Mouse (Mus musculus) left cerebral cortex, adult 9 months (tissue): Measurements from ENCODE around the gene Ppat.

Experiments
- DNase-seq, 2 experiments: peaks; one replicate each; pipeline ENCODE4 v3.0.0; 2022; ENCODE audit warnings: low spot score in 2 of 2

The Ppat gene

GRCm38 (mm10) chr5:76884107-76884506 is 67.3 kb downstream of the Ppat start:
- DNase-seq: no peak

DNA sequence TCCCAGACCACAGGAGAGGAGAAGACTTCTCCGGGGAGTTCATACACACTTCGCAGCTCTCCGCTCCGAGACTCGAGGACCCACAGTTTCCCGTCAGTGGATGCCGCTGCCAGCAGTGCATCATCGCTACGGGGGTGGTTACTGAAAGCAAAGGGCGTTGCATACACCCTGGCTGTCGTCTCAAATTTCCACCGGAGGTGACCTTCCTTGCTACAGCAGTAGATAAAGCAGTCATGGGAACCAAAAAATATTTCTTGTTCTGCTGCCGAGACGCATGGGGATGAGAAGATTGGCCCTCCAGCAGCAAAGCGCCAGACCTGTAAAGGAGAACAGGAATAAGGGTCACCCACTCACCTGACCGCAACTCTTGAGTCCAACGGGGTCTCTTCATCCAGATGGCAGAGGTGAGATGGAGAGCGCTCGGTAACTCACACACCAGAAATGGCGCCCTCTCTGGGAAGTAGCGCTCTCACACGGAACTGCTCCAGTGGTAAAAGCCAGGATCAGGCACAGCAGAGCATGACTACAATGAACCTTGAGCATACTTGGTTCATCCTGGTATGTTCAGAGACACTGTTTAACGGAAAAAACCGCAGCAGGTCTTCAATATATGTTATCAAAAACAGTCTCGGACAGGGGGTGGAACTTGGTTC is 75.1 kb downstream of the Ppat start:
- DNase-seq: no peak

- no peak for DNase-seq
These were observed 81.8 kb downstream of the Ppat start for GRCm38 (mm10) chr5:76869553-76869952.

- DNase-seq: no peak
These were observed 82.6 kb downstream of the Ppat start for GRCm38 (mm10) chr5:76868693-76869286.

DNA sequence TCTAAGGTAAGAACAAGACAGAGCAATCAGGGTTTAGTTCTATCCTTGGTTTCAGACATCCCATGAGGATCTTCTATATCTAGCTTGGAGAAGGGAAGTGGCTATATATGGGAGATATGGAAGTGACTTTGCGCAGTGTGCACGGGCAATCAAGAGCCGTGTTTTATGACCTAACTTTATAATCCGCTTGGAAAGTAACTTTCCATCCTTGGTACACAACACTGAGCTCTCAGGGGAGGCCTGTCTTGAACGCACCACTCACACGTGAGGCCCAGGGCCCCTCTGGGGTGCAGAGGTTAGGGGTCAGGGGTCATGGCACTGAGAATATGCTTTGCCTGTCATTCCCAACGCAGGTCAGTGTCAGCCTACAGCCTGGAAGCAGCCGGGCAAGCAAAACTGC is 84.6 kb downstream of the Ppat start:
- DNase-seq: no peak
